Mouse (Mus musculus) G1E (cell line): ENCODE measurements around the gene Rnasel. TPM values are rescaled to one million over a fixed set of nuclear protein-coding genes. Genes with fewer than 3 reads are reported as not detected.

Experiments
- ATAC-seq: 2 replicates; pipeline ENCODE4 v1.8.0; 2016; ENCODE audit warnings: mild to moderate bottlenecking; ENCODE audit not compliant: insufficient number of reproducible peaks, poor library complexity, low FRiP score, severe bottlenecking; ENCODE audit errors: extremely low read depth
- DNase-seq: peaks from one replicate; pipeline ENCODE4 v3.0.0; 2012; ENCODE audit warnings: low spot score
- H3K27me3 ChIP-seq: 2 replicates; pipeline ENCODE4 v1.6.1; 2012; ENCODE audit warnings: mild to moderate bottlenecking, low read length, inconsistent platforms; ENCODE audit not compliant: insufficient read depth
- H3K36me3 ChIP-seq: replicated peaks from 2 replicates; pipeline ENCODE3; 2012; ENCODE audit warnings: mild to moderate bottlenecking, inconsistent platforms
- H3K4me1 ChIP-seq: 2 replicates; pipeline ENCODE4 v1.6.1; 2012; ENCODE audit warnings: low read depth, low read length, inconsistent platforms, mixed read lengths; ENCODE audit not compliant: insufficient read depth
- H3K4me3 ChIP-seq: 2 replicates; pipeline ENCODE4 v1.5.1; 2012; ENCODE audit warnings: low read depth, mild to moderate bottlenecking, inconsistent platforms, low read length, moderate library complexity, mixed read lengths
- H3K9me3 ChIP-seq: replicated peaks from 2 replicates; pipeline ENCODE4 v1.6.1; 2012; ENCODE audit warnings: inconsistent platforms
- CTCF ChIP-seq: IDR thresholded peaks from 2 replicates; pipeline ENCODE4 v1.5.1; 2012; ENCODE audit warnings: low read depth, low read length, inconsistent platforms, mixed read lengths
- GATA1 ChIP-seq: IDR thresholded peaks from 2 replicates; pipeline ENCODE4 v1.6.1; 2012; ENCODE audit warnings: borderline replicate concordance, low read length, inconsistent platforms, mixed read lengths
- GATA2 ChIP-seq: IDR thresholded peaks from 2 replicates; pipeline ENCODE4 v1.6.1; 2012; ENCODE audit warnings: low read depth, low read length, inconsistent platforms, borderline replicate concordance
- POLR2AphosphoS5 ChIP-seq: IDR thresholded peaks from 2 replicates; pipeline ENCODE4 v1.6.1; 2012; ENCODE audit warnings: low read depth, low read length, inconsistent platforms; ENCODE audit not compliant: insufficient replicate concordance
- TAL1 ChIP-seq: conservative IDR thresholded peaks from 2 replicates; pipeline ENCODE4 v1.6.1; 2012; ENCODE audit warnings: low read depth, low read length, inconsistent platforms, mixed read lengths
- polyA plus RNA-seq: library from polyadenylated mRNA; stranded (reverse); fragments of >175 nt; gene quantifications from 2 replicates; pipeline ENCODE4 v1.2.3, GENCODE M21; 2012
- total RNA-seq, 2 experiments: library from RNA; stranded (forward) in 1 of 2; stranded (reverse) in 1 of 2; fragments of 200-1000 nt in 1 of 2; fragments of >200 nt in 1 of 2; fragmentation: Nextera tagmentation in 1 of 2; gene quantifications; 2 replicates each; pipeline ENCODE4 v1.2.3; 2014 to 2017

Gene Rnasel
- total and polyA plus RNA-seq, 3 experiments: 4.8 to 144 (median 118) TPM

GRCm38 (mm10) chr1:153704174-153704573, 45.1 kb upstream of the Rnasel start:
- no peak for TF ChIP-seq CTCF
- no peak for TF ChIP-seq GATA2
- TF ChIP-seq POLR2AphosphoS5: no peak
- TF ChIP-seq TAL1: no peak
- no peak for TF ChIP-seq GATA1
- Histone ChIP-seq H3K4me1 (no peaks in the 10 kb centered on the region), H3K4me3 (no peak overlapping the region), H3K36me3 (no peaks in the 10 kb centered on the region), H3K27me3 (no peaks in the 10 kb centered on the region; the same call in 1 of the 2 replicates), H3K9me3 (no peaks in the 10 kb centered on the region)
- no peak for ATAC-seq
- DNase-seq: no peak

GRCm38 (mm10) chr1:153704996-153705395, 44.2 kb upstream of the Rnasel start:
- no peak for ATAC-seq
- no peak overlapping the region for H3K4me3 ChIP-seq

GRCm38 (mm10) chr1:153708626-153709025, 40.6 kb upstream of the Rnasel start:
- TF ChIP-seq GATA2 (no peak), TAL1 (no peak), CTCF (no peak), POLR2AphosphoS5 (no peak), GATA1 (no peak)
- no peak overlapping the region for H3K4me3 ChIP-seq
- ATAC-seq: no peak

More at GRCm38 (mm10) chr1:153704996-153705395, 44.2 kb upstream of the Rnasel start:
- H3K27me3 ChIP-seq: no peaks in the 10 kb centered on the region; the same call in 1 of the 2 replicates
- H3K4me1 ChIP-seq: no peaks in the 10 kb centered on the region
- H3K9me3 ChIP-seq: no peaks in the 10 kb centered on the region
- no peaks in the 10 kb centered on the region for H3K36me3 ChIP-seq
- no peak for DNase-seq
- TF ChIP-seq GATA1: no peak
- TF ChIP-seq CTCF: no peak
- no peak for TF ChIP-seq POLR2AphosphoS5
- TF ChIP-seq GATA2: no peak
- TF ChIP-seq TAL1: no peak

GRCm38 (mm10) chr1:153709451-153709850, 39.8 kb upstream of the Rnasel start:
- Histone ChIP-seq H3K36me3 (no peaks in the 10 kb centered on the region), H3K4me3 (no peak overlapping the region), H3K27me3 (no peaks in the 10 kb centered on the region; the same call in 1 of the 2 replicates), H3K9me3 (no peaks in the 10 kb centered on the region), H3K4me1 (no peaks in the 10 kb centered on the region)
- ATAC-seq (no peak), DNase-seq (no peak)
- TF ChIP-seq POLR2AphosphoS5 (no peak), GATA2 (no peak), GATA1 (no peak), CTCF (no peak), TAL1 (no peak)

More at GRCm38 (mm10) chr1:153708626-153709025, 40.6 kb upstream of the Rnasel start:
- no peak for DNase-seq
- Histone ChIP-seq H3K36me3 (no peaks in the 10 kb centered on the region), H3K9me3 (no peaks in the 10 kb centered on the region), H3K27me3 (no peaks in the 10 kb centered on the region; the same call in 1 of the 2 replicates), H3K4me1 (no peaks in the 10 kb centered on the region)

GRCm38 (mm10) chr1:153711544-153712262, 37.5 kb upstream of the Rnasel start:
- Histone ChIP-seq H3K9me3 (no peaks in the 10 kb centered on the region), H3K4me1 (no peaks in the 10 kb centered on the region), H3K4me3 (no peak overlapping the region), H3K27me3 (no peaks in the 10 kb centered on the region; the same call in 1 of the 2 replicates), H3K36me3 (no peaks in the 10 kb centered on the region)
- TF ChIP-seq POLR2AphosphoS5 (no peak), TAL1 (no peak), GATA1 (no peak)
- no peak for ATAC-seq
- no peak for DNase-seq

- Histone ChIP-seq H3K4me1 (no peaks in the 10 kb centered on the region), H3K36me3 (no peaks in the 10 kb centered on the region), H3K27me3 (no peaks in the 10 kb centered on the region; the same call in 1 of the 2 replicates), H3K4me3 (no peak overlapping the region), H3K9me3 (no peaks in the 10 kb centered on the region)
- ATAC-seq: no peak
- TF ChIP-seq CTCF (no peak), GATA1 (no peak), GATA2 (no peak), POLR2AphosphoS5 (no peak), TAL1 (no peak)
- no peak for DNase-seq
These were observed 36.6 kb upstream of the Rnasel start for GRCm38 (mm10) chr1:153712633-153713032.
